Mouse (Mus musculus): ENCODE measurements around the gene Crispld2.

DNA sequence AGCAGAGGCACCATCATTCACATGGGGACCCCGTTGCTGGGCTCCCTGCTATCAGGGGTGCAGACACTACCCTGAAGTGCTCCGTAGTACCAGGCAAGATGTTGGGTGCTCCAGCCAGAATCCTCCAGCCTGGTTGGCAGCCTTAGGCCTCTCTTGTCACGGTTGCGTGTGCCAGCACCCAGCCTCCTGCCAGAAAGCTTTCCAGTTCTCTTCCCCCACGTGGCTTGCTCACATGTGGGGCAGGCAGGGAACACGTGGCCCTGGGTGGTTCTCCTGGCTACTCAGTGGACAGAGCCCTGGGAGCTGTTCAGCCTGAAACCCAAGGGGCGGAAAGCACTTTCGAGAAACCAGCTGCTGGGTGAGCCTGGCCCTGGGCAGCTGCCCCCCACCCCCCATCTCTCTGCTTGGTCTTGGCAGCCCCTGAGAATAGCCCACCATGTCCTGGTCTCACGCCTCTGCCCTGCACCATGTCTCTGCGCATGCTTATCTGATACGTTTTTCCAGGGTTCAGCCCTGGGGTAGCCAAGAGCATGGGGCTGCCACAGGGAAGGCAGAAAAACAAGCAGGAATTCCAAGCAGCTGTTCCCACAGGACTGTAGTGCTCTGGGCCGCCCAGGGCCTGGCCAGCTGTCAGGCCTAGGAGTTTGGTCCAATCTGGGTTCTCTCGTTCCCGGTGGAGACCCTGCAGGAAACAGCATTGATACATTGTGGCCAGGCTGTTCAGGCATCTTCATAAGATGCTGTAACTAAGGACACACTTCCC, 54.2 kb downstream of the Crispld2 start:
- TF ChIP-seq CTCF (IDR thresholded peaks at IDR 0.05; ENCODE audit: extremely low read depth, insufficient read length, insufficient replicate concordance, low read depth, low read length): no peak
- TF ChIP-seq POLR2A (IDR thresholded peaks at IDR 0.05; ENCODE audit: low read depth, low read length): no peak
